22 mouse cellular contexts compared by ENCODE assay signal in the genomic region with DNA sequence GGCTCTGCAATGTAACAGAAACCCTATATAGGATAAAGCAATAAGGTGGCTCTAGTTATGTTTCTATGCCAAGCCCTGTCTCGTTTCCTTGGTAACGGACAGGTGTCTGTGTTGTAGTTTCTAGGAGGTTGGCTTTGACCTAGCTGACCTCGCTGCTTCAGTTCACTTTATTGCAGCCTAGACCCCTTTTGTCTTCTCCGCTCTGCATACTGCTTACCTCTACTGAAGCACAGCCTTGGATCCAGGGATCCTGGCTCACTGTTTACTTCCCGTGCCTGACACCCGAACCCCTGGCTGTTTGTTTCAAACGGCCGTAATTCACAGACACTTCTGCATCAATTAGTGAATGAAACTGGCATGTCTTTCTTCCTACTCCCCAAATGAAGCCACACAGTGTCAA. TPM values are rescaled to one million over a fixed set of nuclear protein-coding genes. Genes with fewer than 3 reads are reported as not detected.
A peak's percentile ranks its signal among the peaks of the same experiment; 100 is the strongest.
DNase-seq lines count a peak whose midpoint lies in the region; ATAC-seq and TF ChIP-seq lines count a peak whose summit lies in the region.
"Had no signal": no experiment of that assay in that cellular context is flagged by ENCODE, and none has a peak within 500 bp of the region (broad histone marks: within the 10 kb centered on the region; RNA-seq: fewer than 3 reads in every experiment).

No protein-coding gene starts in this region.

- ATAC-seq in lung, embryonic 14.5 days (ENCODE audit: insufficient read depth): no peak
- no peak for ATAC-seq in stomach, postnatal 0 days (ENCODE audit: low FRiP score, low TSS enrichment)
- ATAC-seq: activated CD4-positive, CD25-positive, alpha-beta regulatory T cell, adult 4 months; forebrain, embryonic 13.5 days; Patski had no signal

- H3K27me3 ChIP-seq in lung, embryonic 14.5 days (ENCODE audit: insufficient read depth, low read length): peaks cover 6% of the 10 kb centered on the region; the same call in 1 of the 2 replicates
- H3K27me3 ChIP-seq in stomach, postnatal 0 days (ENCODE audit: control insufficient read depth, insufficient read depth, low read length): no peaks in the 10 kb centered on the region
- H3K27me3 ChIP-seq: hindbrain, embryonic 15.5 days; stomach, embryonic 15.5 days had no signal

- no peaks in the 10 kb centered on the region for H3K9me3 ChIP-seq in lung, embryonic 14.5 days (ENCODE audit: low read depth, low read length)
- no peaks in the 10 kb centered on the region for H3K9me3 ChIP-seq in stomach, postnatal 0 days (ENCODE audit: control insufficient read depth, low read length)
- H3K9me3 ChIP-seq: forebrain, embryonic 13.5 days; G1E; hindbrain, embryonic 15.5 days; limb, embryonic 15.5 days; liver, embryonic 15.5 days; midbrain, embryonic 13.5 days; stomach, embryonic 15.5 days had no signal

- DNase-seq in embryo, embryonic 10 days (ENCODE audit: low spot score): peak; percentile 27
- DNase-seq in embryo, embryonic 9.5 days (ENCODE audit: extremely low spot score): no peak
- no peak for DNase-seq in lung, embryonic 14.5 days
- no peak for DNase-seq in lung, postnatal 4 days
- peak; percentile 59 for DNase-seq in R1 (ENCODE audit: low read depth, low spot score)
- DNase-seq in stomach, postnatal 0 days (ENCODE audit: low spot score): no peak
- DNase-seq in layer of hippocampus, adult 18-20 months (ENCODE audit: low spot score in 2 of 2): no peak
- DNase-seq: adrenal gland, adult 8-10 months; cerebellum, adult 11-12 months; heart, postnatal 4 days; kidney, adult 2 months; thymus, adult 18-20 months had no signal

- H3K4me2 ChIP-seq in lung, embryonic 14.5 days: peak overlapping the region; percentile 32; the same call in 1 of the 2 replicates
- peak overlapping the region; percentile 11; the same call in 1 of the 2 replicates for H3K4me2 ChIP-seq in stomach, postnatal 0 days (replicated peaks; ENCODE audit: low read depth)
- H3K4me2 ChIP-seq: forebrain, embryonic 13.5 days; hindbrain, embryonic 15.5 days; limb, embryonic 15.5 days; liver, embryonic 15.5 days; midbrain, embryonic 13.5 days; stomach, embryonic 15.5 days had no signal

- no peak for TF ChIP-seq CTCF in lung, embryonic 14.5 days (IDR thresholded peaks at IDR 0.05; ENCODE audit: low read depth)
- TF ChIP-seq CTCF in stomach, postnatal 0 days (IDR thresholded peaks at IDR 0.05; ENCODE audit: low read depth): no peak

- WGBS in lung, embryonic 14.5 days: 49% methylated on average over 8 of the region's 8 CpGs
- 50% methylated on average over 8 of the region's 8 CpGs for WGBS in stomach, postnatal 0 days

- H3K4me1 ChIP-seq in lung, embryonic 14.5 days (ENCODE audit: insufficient read depth): 0 out of 2 replicates have a peak, but pooled peaks cover 7% of the 10 kb centered on the region
- no peaks in the 10 kb centered on the region for H3K4me1 ChIP-seq in stomach, postnatal 0 days (replicated peaks; ENCODE audit: control insufficient read depth, insufficient read depth)
- H3K4me1 ChIP-seq: liver, embryonic 15.5 days; stomach, embryonic 15.5 days had no signal

- no peak overlapping the region for H3K27ac ChIP-seq in lung, embryonic 14.5 days (ENCODE audit: low read depth)
- no peak overlapping the region for H3K27ac ChIP-seq in stomach, postnatal 0 days (replicated peaks)
- H3K27ac ChIP-seq: forebrain, embryonic 13.5 days; hindbrain, embryonic 15.5 days; limb, embryonic 15.5 days; liver, embryonic 15.5 days; midbrain, embryonic 13.5 days; stomach, embryonic 15.5 days had no signal

- TF ChIP-seq EP300 in stomach, postnatal 0 days (optimal IDR thresholded peaks at IDR 0.05): no peak

- no peaks in the 10 kb centered on the region for H3K36me3 ChIP-seq in lung, embryonic 14.5 days (ENCODE audit: insufficient read depth)
- no peaks in the 10 kb centered on the region for H3K36me3 ChIP-seq in stomach, postnatal 0 days (ENCODE audit: control insufficient read depth, insufficient read depth, low read length)
- H3K36me3 ChIP-seq: G1E; hindbrain, embryonic 15.5 days; limb, embryonic 15.5 days; liver, embryonic 15.5 days; midbrain, embryonic 13.5 days; stomach, embryonic 15.5 days had no signal

- H3K9ac ChIP-seq in lung, embryonic 14.5 days: no peak overlapping the region
- no peak overlapping the region for H3K9ac ChIP-seq in stomach, postnatal 0 days (ENCODE audit: low read length)
- H3K9ac ChIP-seq: forebrain, embryonic 13.5 days; hindbrain, embryonic 15.5 days; limb, embryonic 15.5 days; liver, embryonic 15.5 days; midbrain, embryonic 13.5 days; stomach, embryonic 15.5 days had no signal

- H3K4me3 ChIP-seq in lung, embryonic 14.5 days (ENCODE audit: low read depth, low read length): no peak overlapping the region
- no peak overlapping the region for H3K4me3 ChIP-seq in stomach, postnatal 0 days (ENCODE audit: low read depth, low read length)
- H3K4me3 ChIP-seq: forebrain, embryonic 13.5 days; hindbrain, embryonic 15.5 days; limb, embryonic 15.5 days; liver, embryonic 15.5 days; megakaryocyte, embryonic 14.5 days; midbrain, embryonic 13.5 days; stomach, embryonic 15.5 days had no signal

RNA-seq across cellular contexts. Expression of a gene that starts 5.1 kb away (rescaled TPM):
- polyA plus RNA-seq in lung, embryonic 14.5 days (2014; fragmentation: Nextera tagmentation; extraction: Ambion mirVana): 3.6 and 3.8 TPM in 2 replicates
- polyA plus RNA-seq in stomach, postnatal 0 days (2015; fragmentation: Nextera tagmentation; extraction: Ambion mirVana): 0.65 and 0.95 TPM in 2 replicates
- 10 to 100 TPM; 49.4 to 52.7 TPM for total RNA-seq in layer of hippocampus, adult 18-20 months (2021)

Comparison
In these comparisons a context has a peak if more than half of its experiments do, and no peak if none do; other contexts are left out.
1. DNase-seq: peak in embryo, embryonic 10 days (single experiment) and R1 (single experiment); none in embryo, embryonic 9.5 days (single experiment), lung, embryonic 14.5 days (single experiment), lung, postnatal 4 days (0 of 2), stomach, postnatal 0 days (single experiment) and layer of hippocampus, adult 18-20 months (0 of 2).